In genomic region chr16:93798623-93799022, GRCm38 (mm10) we compare ENCODE assay signal across 17 mouse cellular contexts. TPM values are rescaled to one million over a fixed set of nuclear protein-coding genes. Genes with fewer than 3 reads are reported as not detected.
DNase-seq lines count a peak whose midpoint lies in the region; ATAC-seq and TF ChIP-seq lines count a peak whose summit lies in the region.
"Had no signal": no experiment of that assay in that cellular context is flagged by ENCODE, and none has a peak within 500 bp of the region (broad histone marks: within the 10 kb centered on the region; RNA-seq: fewer than 3 reads in every experiment).

No protein-coding gene starts in this region.

- H3K4me3 ChIP-seq in liver, adult 2 months (ENCODE audit: insufficient read depth, low read depth, low read length): no peak overlapping the region
- no peak overlapping the region for H3K4me3 ChIP-seq in liver, embryonic 12.5 days
- no peak overlapping the region for H3K4me3 ChIP-seq in CH12.LX (replicated peaks in 1 of 3; ENCODE audit: low read depth in 2 of 3, low read length in 2 of 3, poor library complexity in 1 of 3)
- H3K4me3 ChIP-seq in intestine, embryonic 15.5 days (replicated peaks): no peak overlapping the region
- H3K4me3 ChIP-seq: embryonic facial prominence, embryonic 13.5 days; hindbrain, embryonic 12.5 days had no signal

- H3K4me1 ChIP-seq in liver, adult 2 months (ENCODE audit: control insufficient read depth, insufficient read depth, low read length): peaks cover 23% of the 10 kb centered on the region
- H3K4me1 ChIP-seq in liver, embryonic 12.5 days: no peaks in the 10 kb centered on the region
- peaks cover 8 to 22% of the 10 kb centered on the region in 2 experiments for H3K4me1 ChIP-seq in CH12.LX (ENCODE audit: control insufficient read depth in 1 of 2, insufficient read depth in 2 of 2)
- peaks cover 11% of the 10 kb centered on the region for H3K4me1 ChIP-seq in intestine, embryonic 15.5 days (replicated peaks)
- H3K4me1 ChIP-seq: hindbrain, embryonic 12.5 days had no signal

- peak; percentile 56 for DNase-seq in liver, adult 2 months (ENCODE audit: extremely low read depth, low read depth, low spot score)
- DNase-seq in CH12.LX (ENCODE audit: extremely low read depth): peak; percentile 92
- DNase-seq in splenic B cell, adult 2 months (ENCODE audit: low read depth, low spot score): peak; percentile 59
- DNase-seq in lung, postnatal 10 days: no peak
- DNase-seq in embryo, embryonic 10 days (ENCODE audit: low spot score): no peak
- DNase-seq: adrenal gland, postnatal 10 days; forebrain, postnatal 0 days; heart, postnatal 10 days; kidney, adult 11 months; kidney, postnatal 10 days; layer of hippocampus, adult 9-11 months had no signal

- peak overlapping the region; percentile 42; the same call in 1 of the 2 replicates for H3K27ac ChIP-seq in liver, adult 2 months (replicated peaks; ENCODE audit: insufficient read depth, low read depth, low read length)
- no peak overlapping the region for H3K27ac ChIP-seq in liver, embryonic 12.5 days
- H3K27ac ChIP-seq in CH12.LX (ENCODE audit: insufficient read depth, low read depth): no peak overlapping the region
- H3K27ac ChIP-seq in intestine, embryonic 15.5 days: 0 out of 2 replicates have a peak overlapping the region, but pooled peaks have one; percentile 58
- H3K27ac ChIP-seq: embryonic facial prominence, embryonic 13.5 days; hindbrain, embryonic 12.5 days; liver, embryonic 14.5 days had no signal

- 0 out of 2 replicates have a peak, but pooled peaks cover 5% of the 10 kb centered on the region for H3K36me3 ChIP-seq in liver, adult 2 months (ENCODE audit: control insufficient read depth, insufficient read depth, low read length)
- peaks cover 19% of the 10 kb centered on the region for H3K36me3 ChIP-seq in liver, embryonic 12.5 days
- no peaks in the 10 kb centered on the region for H3K36me3 ChIP-seq in CH12.LX (replicated peaks in 1 of 2; ENCODE audit: control insufficient read depth in 1 of 2, insufficient read depth in 1 of 2, low read length in 1 of 2)
- H3K36me3 ChIP-seq in intestine, embryonic 15.5 days: peaks cover 2% of the 10 kb centered on the region; the same call in 1 of the 2 replicates
- peaks cover 1% of the 10 kb centered on the region for H3K36me3 ChIP-seq in splenic B cell, adult 2 months (ENCODE audit: control insufficient read depth, insufficient read depth, low read length, poor library complexity, severe bottlenecking)

- TF ChIP-seq CTCF in liver, adult 2 months (IDR thresholded peaks at IDR 0.05; ENCODE audit: low read depth, low read length): no peak
- peak in 1 of 2 experiments; percentile 66; a peak in 2 of 4 replicates for TF ChIP-seq CTCF in CH12.LX (conservative IDR thresholded peaks at IDR 0.05 in 1 of 2, IDR thresholded peaks at IDR 0.05 in 1 of 2; ENCODE audit: low read depth in 2 of 2, low read length in 2 of 2)

- H3K79me2 ChIP-seq in liver, adult 2 months (ENCODE audit: control insufficient read depth, insufficient read depth, low read length): no peaks in the 10 kb centered on the region
- H3K79me2 ChIP-seq in CH12.LX (replicated peaks; ENCODE audit: control insufficient read depth, extremely low read depth, insufficient read depth, poor library complexity, severe bottlenecking): no peaks in the 10 kb centered on the region

- dilution Hi-C loops in CH12.LX (cut with MboI; ENCODE audit: extremely low pct_ligation_motif_present, extremely low pct_unique_long_range_greater_than_20kb, low sequenced_read_pairs): no loop called here

- no peak for TF ChIP-seq POLR2A in liver, adult 2 months (IDR thresholded peaks at IDR 0.05; ENCODE audit: extremely low read depth, insufficient read depth, low read length)
- TF ChIP-seq POLR2A in CH12.LX (IDR thresholded peaks at IDR 0.05; ENCODE audit: low read depth, low read length): no peak

- no peaks in the 10 kb centered on the region for H3K9me3 ChIP-seq in liver, embryonic 12.5 days (replicated peaks)
- no peaks in the 10 kb centered on the region for H3K9me3 ChIP-seq in CH12.LX (replicated peaks; ENCODE audit: low read length)
- H3K9me3 ChIP-seq in intestine, embryonic 15.5 days: no peaks in the 10 kb centered on the region
- H3K9me3 ChIP-seq: embryonic facial prominence, embryonic 13.5 days; hindbrain, embryonic 12.5 days had no signal

- no peak overlapping the region for H3K9ac ChIP-seq in liver, adult 2 months (ENCODE audit: low read depth, low read length)
- no peak overlapping the region for H3K9ac ChIP-seq in liver, embryonic 12.5 days
- no peak overlapping the region for H3K9ac ChIP-seq in CH12.LX (ENCODE audit: insufficient read depth, low read depth)
- no peak overlapping the region; the same call in 1 of the 2 replicates for H3K9ac ChIP-seq in intestine, embryonic 15.5 days
- H3K9ac ChIP-seq: embryonic facial prominence, embryonic 13.5 days; forebrain, postnatal 0 days; hindbrain, embryonic 12.5 days; liver, embryonic 14.5 days had no signal

- H3K27me3 ChIP-seq in liver, adult 2 months (ENCODE audit: control insufficient read depth, insufficient read depth, low read length): no peaks in the 10 kb centered on the region
- H3K27me3 ChIP-seq in liver, embryonic 12.5 days (replicated peaks): no peaks in the 10 kb centered on the region
- H3K27me3 ChIP-seq in CH12.LX (replicated peaks): no peaks in the 10 kb centered on the region
- no peaks in the 10 kb centered on the region for H3K27me3 ChIP-seq in intestine, embryonic 15.5 days (replicated peaks)
- no peaks in the 10 kb centered on the region for H3K27me3 ChIP-seq in splenic B cell, adult 2 months (ENCODE audit: control insufficient read depth, insufficient read depth, low read length, poor library complexity, severe bottlenecking)
- H3K27me3 ChIP-seq: embryonic facial prominence, embryonic 13.5 days; hindbrain, embryonic 12.5 days had no signal

- peak; percentile 54 for TF ChIP-seq RAD21 in CH12.LX (IDR thresholded peaks at IDR 0.05; ENCODE audit: low read depth, low read length)

- TF ChIP-seq EP300 in CH12.LX (IDR thresholded peaks at IDR 0.05; ENCODE audit: low read length): peak; percentile 91

- no peak overlapping the region for H3K4me2 ChIP-seq in liver, embryonic 12.5 days
- peak overlapping the region; percentile 35; the same call in 1 of the 2 replicates for H3K4me2 ChIP-seq in CH12.LX (ENCODE audit: insufficient read depth, low read depth, poor library complexity, severe bottlenecking)
- H3K4me2 ChIP-seq in intestine, embryonic 15.5 days (replicated peaks): no peak overlapping the region
- H3K4me2 ChIP-seq: embryonic facial prominence, embryonic 13.5 days; hindbrain, embryonic 12.5 days; midbrain, embryonic 11.5 days had no signal

- 34% methylated on average over 5 of the region's 5 CpGs for WGBS in liver, adult 2 months
- WGBS in liver, embryonic 12.5 days (ENCODE audit: insufficient replicate concordance): 68% methylated on average over 5 of the region's 5 CpGs
- WGBS in intestine, embryonic 15.5 days: 60% methylated on average over 5 of the region's 5 CpGs

- no peak for ATAC-seq in liver, embryonic 12.5 days
- peak; percentile 16; the same call in 1 of the 2 replicates for ATAC-seq in intestine, embryonic 15.5 days
- ATAC-seq: forebrain, postnatal 0 days had no signal

- in situ Hi-C loops in CH12.LX (cut with MboI; ENCODE audit: low pct_ligation_motif_present, low pct_unique_long_range_greater_than_20kb, low sequenced_read_pairs): no loop called here

TF ChIP-seq in CH12.LX, 34 proteins besides CTCF, POLR2A, EP300 and RAD21 (continues in another document):
- TF ChIP-seq ETS1 (conservative IDR thresholded peaks at IDR 0.05; ENCODE audit: low read depth, low read length) (peak; percentile 89), TBP (conservative IDR thresholded peaks at IDR 0.05; ENCODE audit: low read depth, low read length) (no peak), ZKSCAN1 (IDR thresholded peaks at IDR 0.05; ENCODE audit: borderline replicate concordance, low read depth, low read length) (no peak), POLR2AphosphoS2 (IDR thresholded peaks at IDR 0.05; ENCODE audit: low read depth, low read length) (no peak), RCOR1 (conservative IDR thresholded peaks at IDR 0.05; ENCODE audit: low read depth, low read length) (peak; percentile 91; the same call in 1 of the 2 replicates), USF1 (IDR thresholded peaks at IDR 0.05; ENCODE audit: low read depth, low read length) (no peak), JUND (conservative IDR thresholded peaks at IDR 0.05; ENCODE audit: low read depth, low read length) (peak; percentile 88), KAT2A (IDR thresholded peaks at IDR 0.05; ENCODE audit: insufficient replicate concordance, low read length) (0 out of 2 replicates have a peak, but pooled peaks have one; percentile 28), MAFK (IDR thresholded peaks at IDR 0.05; ENCODE audit: insufficient replicate concordance, low read length) (peak; percentile 75; the same call in 1 of the 2 replicates), E2F4 (IDR thresholded peaks at IDR 0.05; ENCODE audit: insufficient replicate concordance, low read depth, low read length) (peak; percentile 47; the same call in 1 of the 2 replicates), BHLHE40 (IDR thresholded peaks at IDR 0.05; ENCODE audit: low read depth, low read length) (peak; percentile 89), JUN (IDR thresholded peaks at IDR 0.05; ENCODE audit: insufficient read depth, low read depth, low read length) (peak; percentile 74), PAX5 (IDR thresholded peaks at IDR 0.05; ENCODE audit: low read length) (no peak), MXI1 (IDR thresholded peaks at IDR 0.05; ENCODE audit: low read depth, low read length) (no peak), MAX (IDR thresholded peaks at IDR 0.05; ENCODE audit: low read length) (no peak; the same call in 1 of the 2 replicates), SMC3 (IDR thresholded peaks at IDR 0.05; ENCODE audit: low read depth, low read length) (peak; percentile 51), ELF1 (IDR thresholded peaks at IDR 0.05; ENCODE audit: low read depth, low read length) (0 out of 2 replicates have a peak, but pooled peaks have one; percentile 37), MEF2A (IDR thresholded peaks at IDR 0.05; ENCODE audit: borderline replicate concordance, low read depth, low read length) (peak; percentile 92), IRF4 (IDR thresholded peaks at IDR 0.05; ENCODE audit: low read depth, low read length) (peak; percentile 98), CHD1 (IDR thresholded peaks at IDR 0.05; ENCODE audit: low read depth, low read length) (no peak), SIN3A (IDR thresholded peaks at IDR 0.05; ENCODE audit: low read length) (peak; percentile 75), MAZ (IDR thresholded peaks at IDR 0.05; ENCODE audit: low read depth, low read length) (peak; percentile 65)

RNA-seq across cellular contexts. Expression of gene Morc3, which starts 33.3 kb away (rescaled TPM):
- total RNA-seq in liver, adult 2 months (2014; rRNA removed): 22.9 and 26.8 TPM in 2 replicates
- polyA plus RNA-seq in liver, adult 2 months (2012; rRNA removed): 2.7 and 3.1 TPM in 2 replicates
- polyA plus RNA-seq in liver, embryonic 12.5 days (2016; fragmentation: Nextera tagmentation; extraction: Ambion mirVana): 22.6 and 26.3 TPM in 2 replicates
- total RNA-seq in CH12.LX (2012; rRNA removed) (25.4 and 25.5 TPM in 2 replicates), CH12.LX (2014; rRNA removed) (45.6 and 53.2 TPM in 2 replicates)
- polyA plus RNA-seq in CH12.LX (2012; ENCODE audit: insufficient read length, low read depth): 17.3 and 17.8 TPM in 2 replicates
- 27.5 and 40.6 TPM in 2 replicates for polyA plus RNA-seq in intestine, embryonic 15.5 days (2015; fragmentation: Nextera tagmentation; extraction: Ambion mirVana)

Comparison
In these comparisons a context has a peak if more than half of its experiments do, and no peak if none do; other contexts are left out.
1. H3K27ac ChIP-seq: peak in liver, adult 2 months (single experiment) and intestine, embryonic 15.5 days (single experiment); none in liver, embryonic 12.5 days (single experiment) and CH12.LX (single experiment).
2. DNase-seq: peak in liver, adult 2 months (single experiment), CH12.LX (single experiment) and splenic B cell, adult 2 months (single experiment); none in lung, postnatal 10 days (single experiment) and embryo, embryonic 10 days (single experiment).